Mouse (Mus musculus) forebrain, postnatal 0 days (tissue): ENCODE data around the gene Inpp5k. TPM values are rescaled to one million over a fixed set of nuclear protein-coding genes. Genes with fewer than 3 reads are reported as not detected.

Experiments
- ATAC-seq: fragments of 200-750 bp; cut with Nextera tagmentation; 2 replicates; pipeline ENCODE4 v1.8.0; 2017; ENCODE audit warnings: mild to moderate bottlenecking, moderate library complexity
- DNase-seq: peaks from one replicate; pipeline ENCODE4 v3.0.0-alpha.2; 2015
- H3K27ac ChIP-seq: fragments of 300-500 bp; sonication (generic); 2 replicates; pipeline ENCODE4 v1.5.1; 2014; ENCODE audit warnings: low read depth, mild to moderate bottlenecking, antibody characterized with exemption, low read length, moderate library complexity, mixed read lengths
- H3K27me3 ChIP-seq: fragments of 300-500 bp; sonication (generic); 2 replicates; pipeline ENCODE4 v1.6.1; 2014; ENCODE audit warnings: mild to moderate bottlenecking, low read length, mixed read lengths; ENCODE audit not compliant: insufficient read depth
- H3K36me3 ChIP-seq: fragments of 300-500 bp; sonication (generic); 2 replicates; pipeline ENCODE4 v1.6.1; 2014; ENCODE audit warnings: mild to moderate bottlenecking, moderate library complexity; ENCODE audit not compliant: insufficient read depth
- H3K4me1 ChIP-seq: fragments of 300-500 bp; sonication (generic); 2 replicates; pipeline ENCODE4 v1.6.1; 2014; ENCODE audit warnings: antibody characterized with exemption; ENCODE audit not compliant: insufficient read depth
- H3K4me2 ChIP-seq: fragments of 300-500 bp; sonication (generic); 2 replicates; pipeline ENCODE4 v1.6.1; 2014; ENCODE audit warnings: low read depth, mild to moderate bottlenecking, moderate library complexity
- H3K4me3 ChIP-seq: fragments of 300-500 bp; sonication (generic); 2 replicates; pipeline ENCODE4 v1.5.1; 2014; ENCODE audit warnings: low read depth, low read length, mixed read lengths
- H3K9ac ChIP-seq: fragments of 300-500 bp; sonication (generic); 2 replicates; pipeline ENCODE4 v1.6.1; 2014; ENCODE audit warnings: mild to moderate bottlenecking
- H3K9me3 ChIP-seq: fragments of 300-500 bp; sonication (generic); 2 replicates; pipeline ENCODE4 v1.6.1; 2016; ENCODE audit warnings: low read length
- CTCF ChIP-seq: sonication (generic); IDR thresholded peaks from 2 replicates; pipeline ENCODE4 v1.5.1; 2016; ENCODE audit warnings: antibody characterized with exemption, control low read depth, low read depth
- WGBS: fragments of 180-500 bp; shearing (Covaris S2); extraction: QIAGEN DNeasy Blood & Tissue Kit; methylation state at CpG from one replicate; pipeline ENCODE4 v1.1.7; 2014; 5-methylcytosine and 5-hydroxymethylcytosine counted together
- polyA plus RNA-seq: library from polyadenylated mRNA; unstranded; fragments of >200 nt; fragmentation: Nextera tagmentation; extraction: Ambion mirVana; gene quantifications from 2 replicates; pipeline ENCODE4 v1.2.1, GENCODE M21; 2015
- total RNA-seq: library from RNA; depleted of rRNA; stranded (reverse); fragments of >200 nt; gene quantifications from 2 replicates; pipeline ENCODE4 v1.2.3, GENCODE M21; 2014

Inpp5k gene
- total and polyA plus RNA-seq, 2 experiments from 2014 or later: 50.7 to 57.4 TPM

DNA sequence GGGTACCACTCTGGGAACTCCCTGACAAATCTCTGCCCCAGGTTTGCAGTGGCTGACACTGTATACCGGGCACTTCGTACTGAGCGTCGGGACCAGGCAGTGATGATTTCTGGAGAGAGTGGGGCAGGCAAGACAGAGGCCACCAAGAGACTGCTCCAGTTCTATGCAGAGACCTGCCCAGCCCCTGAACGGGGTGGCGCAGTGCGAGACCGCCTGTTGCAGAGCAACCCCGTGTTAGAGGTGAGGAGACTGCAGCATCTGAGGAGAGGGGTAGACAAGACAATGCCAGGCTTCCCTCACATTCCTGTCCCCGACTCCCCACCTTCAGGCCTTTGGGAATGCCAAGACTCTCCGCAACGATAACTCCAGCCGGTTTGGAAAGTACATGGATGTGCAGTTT is 27.5 kb downstream of the Inpp5k start:
- DNase-seq: no peak
- no peak overlapping the region for H3K4me3 ChIP-seq
- H3K36me3 ChIP-seq: peaks cover 20% of the 10 kb centered on the region; the same call in 1 of the 2 replicates
- no peaks in the 10 kb centered on the region for H3K9me3 ChIP-seq
- H3K4me1 ChIP-seq: peaks cover 7% of the 10 kb centered on the region
- TF ChIP-seq CTCF: no peak
- H3K4me2 ChIP-seq: no peak overlapping the region
- H3K27ac ChIP-seq: no peak overlapping the region
- 93% methylated on average over 13 of the region's 13 CpGs for WGBS
- no peak overlapping the region for H3K9ac ChIP-seq
- no peak for ATAC-seq
- H3K27me3 ChIP-seq: no peaks in the 10 kb centered on the region

GRCm38 (mm10) chr11:75658996-75659750 is 28.4 kb downstream of the Inpp5k start:
- Histone ChIP-seq H3K27ac (no peak overlapping the region), H3K4me2 (no peak overlapping the region), H3K4me3 (no peak overlapping the region), H3K9ac (no peak overlapping the region), H3K4me1 (peaks cover 6% of the 10 kb centered on the region), H3K27me3 (no peaks in the 10 kb centered on the region), H3K9me3 (no peaks in the 10 kb centered on the region), H3K36me3 (peaks cover 20% of the 10 kb centered on the region; the same call in 1 of the 2 replicates)
- TF ChIP-seq CTCF: no peak
- DNase-seq (no peak), ATAC-seq (no peak)
- WGBS: 82% methylated on average over 14 of the region's 14 CpGs

DNA sequence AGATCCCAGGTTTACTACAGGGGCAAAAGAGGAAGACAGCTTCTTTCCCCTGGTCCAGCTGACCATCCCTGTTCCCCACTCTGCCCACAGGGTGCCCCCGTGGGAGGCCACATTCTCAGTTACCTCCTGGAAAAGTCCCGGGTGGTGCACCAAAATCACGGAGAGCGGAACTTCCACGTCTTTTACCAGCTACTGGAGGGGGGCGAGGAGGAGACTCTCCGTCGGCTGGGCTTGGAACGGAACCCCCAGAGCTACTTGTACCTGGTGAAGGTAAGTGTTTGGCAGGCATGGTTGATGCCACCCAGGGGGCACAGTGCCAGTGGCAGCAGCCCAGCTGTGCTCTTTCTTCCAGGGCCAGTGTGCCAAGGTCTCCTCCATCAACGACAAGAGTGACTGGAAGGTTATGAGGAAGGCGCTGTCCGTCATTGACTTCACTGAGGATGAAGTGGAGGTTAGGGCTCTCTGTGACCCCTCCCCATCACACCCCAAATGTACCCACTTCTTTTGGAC is 29.3 kb downstream of the Inpp5k start:
- Histone ChIP-seq H3K27ac (no peak overlapping the region), H3K4me2 (no peak overlapping the region), H3K36me3 (peaks cover 21% of the 10 kb centered on the region), H3K9ac (no peak overlapping the region), H3K27me3 (no peaks in the 10 kb centered on the region), H3K4me1 (no peaks in the 10 kb centered on the region; the same call in 1 of the 2 replicates), H3K9me3 (no peaks in the 10 kb centered on the region), H3K4me3 (no peak overlapping the region)
- DNase-seq (no peak), ATAC-seq (no peak)
- TF ChIP-seq CTCF: no peak
- 92% methylated on average over 12 of the region's 12 CpGs for WGBS

GRCm38 (mm10) chr11:75660941-75661800 is 30.4 kb downstream of the Inpp5k start:
- no peaks in the 10 kb centered on the region for H3K9me3 ChIP-seq
- H3K4me1 ChIP-seq: no peaks in the 10 kb centered on the region; the same call in 1 of the 2 replicates
- WGBS: 93% methylated on average over 21 of the region's 21 CpGs
- DNase-seq: no peak
- H3K36me3 ChIP-seq: peaks cover 30% of the 10 kb centered on the region
- no peak overlapping the region for H3K4me2 ChIP-seq
- TF ChIP-seq CTCF: no peak
- no peak overlapping the region for H3K4me3 ChIP-seq
- no peak overlapping the region for H3K27ac ChIP-seq
- H3K27me3 ChIP-seq: no peaks in the 10 kb centered on the region
- no peak overlapping the region for H3K9ac ChIP-seq
- no peak for ATAC-seq

DNA sequence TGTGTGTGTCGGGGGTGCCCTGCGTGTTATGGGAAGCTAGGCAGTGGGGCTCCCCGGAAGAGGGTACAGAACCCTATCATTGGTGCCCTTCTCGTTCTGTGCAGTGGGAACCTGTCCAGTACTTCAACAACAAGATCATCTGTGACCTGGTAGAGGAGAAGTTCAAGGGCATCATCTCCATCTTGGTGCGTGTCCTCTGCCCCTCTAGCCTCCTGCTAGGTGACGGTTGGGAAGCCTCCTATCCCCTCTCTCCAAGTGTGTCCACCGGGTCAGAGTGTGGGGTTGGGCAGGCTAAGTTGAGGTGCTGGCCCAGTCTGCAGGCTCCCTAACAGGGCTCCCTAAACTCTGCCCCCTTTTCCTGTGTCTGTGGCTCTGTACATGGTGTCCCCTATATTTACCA is 31.3 kb downstream of the Inpp5k start:
- ATAC-seq (no peak), DNase-seq (no peak)
- Histone ChIP-seq H3K4me1 (no peaks in the 10 kb centered on the region), H3K4me3 (no peak overlapping the region), H3K36me3 (peaks cover 38% of the 10 kb centered on the region), H3K9me3 (no peaks in the 10 kb centered on the region), H3K27me3 (no peaks in the 10 kb centered on the region), H3K9ac (no peak overlapping the region), H3K4me2 (no peak overlapping the region), H3K27ac (no peak overlapping the region)
- 92% methylated on average over 7 of the region's 7 CpGs for WGBS
- no peak for TF ChIP-seq CTCF

- WGBS: 95% methylated on average over 6 of the region's 6 CpGs
- no peak overlapping the region for H3K4me3 ChIP-seq
- ATAC-seq: no peak
Observed at GRCm38 (mm10) chr11:75666296-75666695, 35.5 kb downstream of the Inpp5k start.

GRCm38 (mm10) chr11:75668621-75669020 is 37.8 kb downstream of the Inpp5k start:
- H3K4me2 ChIP-seq: no peak overlapping the region

More at GRCm38 (mm10) chr11:75666296-75666695, 35.5 kb downstream of the Inpp5k start:
- Histone ChIP-seq H3K27me3 (no peaks in the 10 kb centered on the region), H3K9me3 (no peaks in the 10 kb centered on the region), H3K36me3 (peaks cover 65% of the 10 kb centered on the region), H3K27ac (no peak overlapping the region), H3K4me1 (no peaks in the 10 kb centered on the region), H3K4me2 (no peak overlapping the region), H3K9ac (no peak overlapping the region)
- TF ChIP-seq CTCF: no peak
- no peak for DNase-seq

More at GRCm38 (mm10) chr11:75668621-75669020, 37.8 kb downstream of the Inpp5k start:
- H3K36me3 ChIP-seq: peaks cover 73% of the 10 kb centered on the region
- no peak for ATAC-seq
- no peak for TF ChIP-seq CTCF
- no peak for DNase-seq
- H3K27me3 ChIP-seq: no peaks in the 10 kb centered on the region
- no peak overlapping the region for H3K4me3 ChIP-seq
- no peak overlapping the region for H3K27ac ChIP-seq
- WGBS: 85% methylated on average over 3 of the region's 3 CpGs
- H3K9me3 ChIP-seq: no peaks in the 10 kb centered on the region
- no peaks in the 10 kb centered on the region for H3K4me1 ChIP-seq
- no peak overlapping the region for H3K9ac ChIP-seq
